Mouse (Mus musculus) lung, adult 18-20 months (tissue): ENCODE results near the gene Nfkbia.

ENCODE experiments used
- DNase-seq, 2 experiments: peaks; one replicate each; pipeline ENCODE4 v3.0.0; 2022; ENCODE audit warnings: mixed read lengths in 2 of 2

The Nfkbia gene

DNA sequence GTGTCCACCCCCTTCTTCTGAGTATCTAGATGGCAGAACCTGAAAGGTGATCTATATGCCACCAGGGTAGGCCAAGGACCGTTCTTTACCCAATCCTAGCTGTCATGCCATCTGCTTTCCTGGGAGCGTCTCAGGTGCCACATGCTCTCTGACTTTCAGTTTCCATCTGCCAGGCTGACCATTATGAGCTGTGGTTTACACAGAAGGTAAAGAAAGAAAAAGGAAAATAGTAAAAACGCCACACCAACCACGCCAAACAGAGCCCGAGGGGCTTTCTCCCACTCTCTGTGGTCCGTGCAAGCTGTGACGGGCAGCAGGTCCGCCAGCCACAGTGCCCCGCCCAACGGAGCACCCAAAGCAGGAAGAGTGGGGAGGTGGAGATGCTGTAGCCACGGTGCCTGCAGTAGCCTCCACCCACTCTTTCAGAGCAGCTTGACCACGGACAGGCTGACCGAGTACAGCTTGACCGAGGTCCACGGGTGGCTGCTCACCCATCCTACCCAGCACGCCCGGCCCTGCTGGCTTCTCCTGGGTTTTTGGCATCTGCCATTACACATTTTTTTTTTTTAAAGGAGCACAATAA, 27.0 kb downstream of the Nfkbia start:
- peak; percentile 73 to 78 for DNase-seq

GRCm38 (mm10) chr12:55464846-55465361, 27.5 kb downstream of the Nfkbia start:
- DNase-seq, result peak; percentile 72 to 83

DNA sequence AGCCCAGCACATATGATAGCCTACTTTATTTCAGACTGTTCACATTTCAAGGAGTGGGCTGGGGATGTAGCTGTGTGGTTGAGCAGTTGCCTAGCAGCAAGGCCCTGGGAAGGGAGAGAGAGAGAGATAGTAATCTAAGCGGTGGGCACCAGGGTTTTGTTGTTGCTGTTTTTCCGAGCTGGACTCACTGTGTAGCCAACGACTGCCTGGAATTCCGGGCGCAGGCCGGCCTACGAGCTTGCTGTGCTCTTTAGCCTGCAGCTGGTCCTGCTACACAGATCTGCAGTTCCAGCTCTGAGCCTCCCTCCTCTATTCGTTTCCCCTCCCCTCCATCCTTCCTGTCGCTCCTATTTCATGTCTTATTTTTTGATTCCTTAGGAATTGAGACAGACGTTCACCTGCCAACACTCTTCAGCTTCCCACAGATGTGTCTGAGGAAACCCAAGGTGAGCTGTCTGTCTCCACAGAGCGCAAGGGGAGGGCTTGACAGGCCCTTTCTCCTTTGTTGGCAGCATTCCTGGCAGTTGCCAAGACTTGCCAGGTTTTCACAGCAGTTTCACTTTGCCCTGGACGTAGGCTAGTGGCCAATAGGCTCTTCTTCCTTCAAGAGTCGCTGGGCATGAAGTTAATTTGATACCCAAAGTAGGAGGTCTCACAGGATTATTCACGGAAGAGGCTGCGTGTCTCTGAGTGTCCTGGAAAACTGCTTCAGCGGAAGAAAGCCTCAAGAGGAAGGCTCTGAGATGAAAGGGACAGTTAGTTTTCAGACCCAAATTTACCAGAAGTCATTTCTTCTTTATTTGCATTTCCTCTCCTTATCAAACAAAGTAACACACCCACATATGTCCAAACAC, 28.2 kb downstream of the Nfkbia start:
- DNase-seq, result peak; percentile 80 to 87

DNA sequence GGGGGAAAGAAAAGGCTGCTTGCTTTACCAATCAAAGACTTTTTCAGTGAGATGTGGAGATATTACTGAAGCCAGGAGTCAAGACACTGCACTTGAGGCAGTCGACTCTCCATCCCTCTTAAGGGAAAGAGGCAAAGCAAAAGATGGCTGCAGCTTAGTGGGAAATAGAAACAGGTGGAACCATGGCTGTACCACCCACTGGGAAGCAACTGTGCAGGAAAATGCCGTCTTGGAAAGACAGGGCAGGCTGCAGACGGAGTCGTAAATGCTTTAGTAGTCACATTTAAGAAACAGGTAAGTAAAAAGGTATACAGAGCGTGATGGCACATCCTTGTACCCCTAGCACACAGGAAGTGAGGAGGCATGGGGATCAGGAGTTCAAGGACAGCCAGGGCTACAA, 29.4 kb downstream of the Nfkbia start:
- no peak for DNase-seq

- DNase-seq, result no peak
These were observed 30.0 kb downstream of the Nfkbia start for GRCm38 (mm10) chr12:55462456-55462855.

DNA sequence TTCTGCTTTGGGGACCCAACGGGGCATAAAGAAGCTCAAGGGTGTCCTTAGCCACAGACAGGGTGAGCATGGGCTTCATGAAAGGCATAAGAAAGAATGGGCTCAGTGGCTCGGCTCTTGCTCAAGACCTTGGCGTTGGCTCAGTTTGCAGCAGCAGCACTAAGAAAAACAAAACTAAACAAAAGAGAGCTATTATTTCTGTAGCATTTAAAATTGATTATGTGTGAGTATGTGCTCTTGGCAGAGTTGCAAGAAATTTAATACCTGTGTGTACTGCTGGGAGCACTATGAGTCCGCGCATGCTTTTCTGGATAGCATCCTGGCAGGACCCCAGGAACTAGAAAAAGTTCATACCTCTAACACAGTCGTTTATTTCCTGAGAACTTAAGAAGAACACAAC, 30.7 kb downstream of the Nfkbia start:
- peak; percentile 54 to 66 for DNase-seq

GRCm38 (mm10) chr12:55460900-55461299, 31.5 kb downstream of the Nfkbia start:
- DNase-seq, result no peak

- DNase-seq, result peak; percentile 39 to 59
These were observed 32.7 kb downstream of the Nfkbia start for GRCm38 (mm10) chr12:55459739-55460138.

DNA sequence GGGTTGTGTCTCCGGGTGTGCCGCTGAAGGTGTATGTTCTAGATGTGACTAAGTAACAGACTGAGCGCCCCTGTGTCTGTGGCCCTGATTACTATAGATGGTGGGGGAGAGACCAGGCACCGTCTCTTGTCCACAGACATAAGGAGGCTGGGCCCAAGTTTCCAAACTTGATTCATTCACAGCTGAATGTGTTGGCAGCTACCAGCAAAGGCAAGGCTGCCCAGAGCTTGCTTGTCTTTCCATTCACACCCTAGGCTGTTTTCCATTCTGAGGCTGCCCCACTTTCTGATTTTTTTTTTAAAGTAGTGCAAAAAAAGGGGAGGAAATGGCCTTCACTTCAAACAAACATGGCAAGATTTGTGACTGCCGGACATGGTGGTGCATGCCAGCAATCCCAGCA, 35.6 kb downstream of the Nfkbia start:
- no peak for DNase-seq

DNA sequence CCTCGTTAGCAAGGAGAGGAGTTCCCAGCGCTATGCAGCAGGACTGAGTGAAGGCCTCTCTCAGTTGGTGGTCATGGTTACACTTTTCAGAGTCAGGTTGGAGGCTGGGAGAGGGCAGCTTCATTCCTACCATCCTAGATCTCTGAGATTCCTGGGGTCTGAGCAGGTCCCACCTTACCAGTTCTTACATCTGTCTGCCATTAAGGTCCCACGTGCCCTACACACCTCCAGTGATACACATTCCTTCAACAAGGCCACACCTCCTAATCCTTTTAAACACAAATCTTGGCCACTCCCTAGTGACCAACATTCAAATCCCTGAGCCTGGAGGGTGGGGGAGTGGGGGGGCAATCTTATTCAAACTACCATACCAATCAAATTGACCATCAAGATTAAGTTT, 36.3 kb downstream of the Nfkbia start:
- DNase-seq, result no peak

- no peak for DNase-seq
These were observed 37.2 kb downstream of the Nfkbia start for GRCm38 (mm10) chr12:55455206-55455605.

GRCm38 (mm10) chr12:55453924-55454323, 38.5 kb downstream of the Nfkbia start:
- DNase-seq, result no peak

DNA sequence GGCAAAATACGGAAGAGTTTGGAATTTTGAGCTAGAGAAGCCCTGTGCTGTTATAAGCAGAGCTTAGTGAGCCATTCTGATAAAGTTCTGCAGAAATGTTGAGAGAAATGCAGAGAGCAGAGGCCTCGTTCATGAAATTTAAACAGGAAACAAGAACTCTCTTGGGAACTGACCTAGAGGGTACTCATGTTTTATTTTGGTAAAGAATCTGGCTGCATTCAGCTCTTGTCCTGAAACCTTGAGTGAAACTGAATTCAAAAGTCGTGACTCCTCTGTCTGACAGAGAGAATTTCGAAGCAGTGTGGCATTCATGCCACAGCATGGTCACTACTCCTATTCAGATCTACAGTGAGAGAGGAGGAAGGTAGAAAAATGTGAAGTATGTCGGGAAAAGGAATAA, 39.6 kb downstream of the Nfkbia start:
- DNase-seq, result no peak

DNA sequence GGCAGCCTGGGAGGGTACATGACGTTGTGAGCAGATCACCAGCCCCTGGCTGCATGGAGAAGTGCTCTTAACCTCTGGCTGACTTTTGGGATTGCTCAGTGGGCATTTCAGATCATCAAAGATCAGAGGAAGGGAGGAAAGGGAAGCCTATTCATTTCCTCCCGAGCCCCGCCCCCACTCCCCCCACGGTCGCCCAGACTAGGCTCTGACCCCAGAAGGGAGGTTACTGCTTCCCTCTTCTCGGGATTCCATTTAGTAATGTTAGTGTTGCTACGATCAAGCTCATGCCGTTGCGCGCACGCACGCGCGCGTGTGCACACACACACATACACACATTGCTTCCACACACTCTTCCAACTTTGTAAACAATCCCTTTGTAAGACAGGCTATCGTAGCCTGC, 42.0 kb downstream of the Nfkbia start:
- peak; percentile 44 to 70 for DNase-seq

- no peak for DNase-seq
These were observed 43.4 kb downstream of the Nfkbia start for GRCm38 (mm10) chr12:55449048-55449447.

- DNase-seq, result no peak
These were observed 44.0 kb downstream of the Nfkbia start for GRCm38 (mm10) chr12:55448457-55448856.

- DNase-seq, result no peak
These were observed 45.1 kb downstream of the Nfkbia start for GRCm38 (mm10) chr12:55447396-55447760.

DNA sequence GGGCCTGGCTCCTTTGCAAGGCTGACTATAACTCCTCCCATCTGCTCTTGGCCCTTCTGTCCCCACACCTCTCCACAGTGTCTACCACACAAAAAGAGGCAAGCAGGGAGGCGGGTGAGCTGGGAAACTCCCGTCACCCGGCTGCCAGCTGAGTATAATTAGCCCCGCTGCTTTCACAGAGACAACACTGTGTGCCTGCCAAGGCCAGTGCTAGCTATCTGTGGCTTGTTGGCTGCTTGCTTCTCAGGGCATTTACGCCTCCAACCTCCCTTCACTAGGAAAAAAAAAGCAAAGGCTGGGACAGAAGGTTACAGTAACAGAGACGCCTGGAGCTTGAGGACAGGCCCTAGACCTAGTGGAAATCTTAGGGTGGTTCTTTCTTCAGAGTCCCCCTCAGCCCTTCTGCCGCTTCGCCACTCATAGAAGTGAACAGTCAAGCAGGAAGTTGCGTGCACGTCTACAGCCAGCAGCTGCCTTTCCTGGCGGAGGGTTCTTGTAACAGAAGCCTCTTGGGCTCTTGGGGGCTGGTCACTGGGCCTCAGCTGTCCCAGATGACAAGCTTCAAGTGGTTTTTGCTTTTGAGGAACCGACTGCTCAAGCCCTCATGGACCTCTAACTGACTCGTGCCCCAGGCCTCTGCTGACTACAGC, 45.6 kb downstream of the Nfkbia start:
- DNase-seq, result peak; percentile 82 to 88

- DNase-seq, result no peak
These were observed 46.1 kb downstream of the Nfkbia start for GRCm38 (mm10) chr12:55446366-55446745.

- no peak for DNase-seq
These were observed 46.9 kb downstream of the Nfkbia start for GRCm38 (mm10) chr12:55445583-55445982.

GRCm38 (mm10) chr12:55444031-55444451, 48.4 kb downstream of the Nfkbia start:
- no peak for DNase-seq

GRCm38 (mm10) chr12:55442861-55443850, 49.3 kb downstream of the Nfkbia start:
- peak; percentile 90 to 93 for DNase-seq
